ENCODE assay signal across 24 mouse cellular contexts in genomic region chr7:145109471-145109870, GRCm38 (mm10).
DNase-seq lines count a peak whose midpoint lies in the region; ATAC-seq lines count a peak whose summit lies in the region.
"Had no signal": no experiment of that assay in that cellular context is flagged by ENCODE, and none has a peak within 500 bp of the region (broad histone marks: within the 10 kb centered on the region; RNA-seq: fewer than 3 reads in every experiment).

No protein-coding gene starts in this region.

- H3K4me2 ChIP-seq in forebrain, embryonic 14.5 days (ENCODE audit: low read length), result no peak overlapping the region
- H3K4me2 ChIP-seq in hindbrain, embryonic 12.5 days (replicated peaks), result no peak overlapping the region
- no peak overlapping the region for H3K4me2 ChIP-seq in midbrain, embryonic 14.5 days (ENCODE audit: low read length)
- H3K4me2 ChIP-seq: forebrain, embryonic 15.5 days; heart, embryonic 13.5 days; hindbrain, embryonic 14.5 days had no signal

- WGBS in forebrain, embryonic 10.5 days, result 88% methylated on average over 4 of the region's 4 CpGs
- 92% methylated on average over 4 of the region's 4 CpGs for WGBS in forebrain, embryonic 14.5 days
- 89% methylated on average over 4 of the region's 4 CpGs for WGBS in hindbrain, embryonic 10.5 days
- 89% methylated on average over 4 of the region's 4 CpGs for WGBS in hindbrain, embryonic 12.5 days
- WGBS in midbrain, embryonic 10.5 days, result 90% methylated on average over 4 of the region's 4 CpGs
- 93% methylated on average over 4 of the region's 4 CpGs for WGBS in midbrain, embryonic 14.5 days

- H3K27me3 ChIP-seq in forebrain, embryonic 10.5 days (ENCODE audit: poor library complexity, severe bottlenecking), result peaks cover 8% of the 10 kb centered on the region; the same call in 1 of the 2 replicates
- H3K27me3 ChIP-seq in forebrain, embryonic 14.5 days (replicated peaks; ENCODE audit: control insufficient read depth, insufficient read depth, low read length), result no peaks in the 10 kb centered on the region
- H3K27me3 ChIP-seq in hindbrain, embryonic 10.5 days (ENCODE audit: insufficient read depth, poor library complexity, severe bottlenecking), result peaks cover 9% of the 10 kb centered on the region
- no peaks in the 10 kb centered on the region for H3K27me3 ChIP-seq in hindbrain, embryonic 12.5 days
- H3K27me3 ChIP-seq in midbrain, embryonic 10.5 days (ENCODE audit: low read depth, poor library complexity, severe bottlenecking), result no peaks in the 10 kb centered on the region
- H3K27me3 ChIP-seq in midbrain, embryonic 14.5 days (ENCODE audit: control insufficient read depth, insufficient read depth, low read length), result no peaks in the 10 kb centered on the region
- H3K27me3 ChIP-seq: forebrain, embryonic 15.5 days; heart, embryonic 13.5 days had no signal

- ATAC-seq in forebrain, embryonic 14.5 days, result no peak
- ATAC-seq in hindbrain, embryonic 12.5 days (ENCODE audit: low FRiP score), result no peak
- ATAC-seq in midbrain, embryonic 14.5 days (ENCODE audit: low FRiP score, low TSS enrichment), result no peak
- ATAC-seq: activated CD4-positive, CD25-positive, alpha-beta regulatory T cell, adult 4 months; forebrain, embryonic 15.5 days; hindbrain, postnatal 0 days; inflammation-experienced regulatory T-cells, adult 6 months; intestine, embryonic 16.5 days had no signal

- no peaks in the 10 kb centered on the region for H3K36me3 ChIP-seq in forebrain, embryonic 10.5 days (replicated peaks)
- H3K36me3 ChIP-seq in forebrain, embryonic 14.5 days (ENCODE audit: control insufficient read depth, insufficient read depth, low read length), result no peaks in the 10 kb centered on the region
- H3K36me3 ChIP-seq in hindbrain, embryonic 10.5 days, result no peaks in the 10 kb centered on the region
- no peaks in the 10 kb centered on the region for H3K36me3 ChIP-seq in hindbrain, embryonic 12.5 days
- H3K36me3 ChIP-seq in midbrain, embryonic 10.5 days, result no peaks in the 10 kb centered on the region
- no peaks in the 10 kb centered on the region for H3K36me3 ChIP-seq in midbrain, embryonic 14.5 days (ENCODE audit: control insufficient read depth, insufficient read depth, low read length)
- H3K36me3 ChIP-seq: forebrain, embryonic 15.5 days; heart, embryonic 13.5 days had no signal

- peak overlapping the region; percentile 72; the same call in 1 of the 2 replicates for H3K27ac ChIP-seq in forebrain, embryonic 10.5 days
- no peak overlapping the region for H3K27ac ChIP-seq in forebrain, embryonic 14.5 days (ENCODE audit: low read depth, low read length)
- peak overlapping the region; percentile 73 for H3K27ac ChIP-seq in hindbrain, embryonic 10.5 days
- H3K27ac ChIP-seq in hindbrain, embryonic 12.5 days, result no peak overlapping the region
- H3K27ac ChIP-seq in midbrain, embryonic 10.5 days (replicated peaks), result peak overlapping the region; percentile 4; the same call in 1 of the 2 replicates
- no peak overlapping the region for H3K27ac ChIP-seq in midbrain, embryonic 14.5 days (replicated peaks; ENCODE audit: low read depth, low read length)
- H3K27ac ChIP-seq: forebrain, embryonic 15.5 days; hindbrain, embryonic 14.5 days; hindbrain, postnatal 0 days had no signal

- H3K9ac ChIP-seq in forebrain, embryonic 14.5 days (ENCODE audit: low read length), result no peak overlapping the region
- no peak overlapping the region for H3K9ac ChIP-seq in hindbrain, embryonic 12.5 days
- no peak overlapping the region for H3K9ac ChIP-seq in midbrain, embryonic 14.5 days (replicated peaks; ENCODE audit: low read length)
- H3K9ac ChIP-seq: forebrain, embryonic 15.5 days; hindbrain, embryonic 14.5 days had no signal

- no peak overlapping the region for H3K4me3 ChIP-seq in forebrain, embryonic 10.5 days
- no peak overlapping the region for H3K4me3 ChIP-seq in forebrain, embryonic 14.5 days (ENCODE audit: low read depth, low read length)
- no peak overlapping the region for H3K4me3 ChIP-seq in hindbrain, embryonic 10.5 days
- H3K4me3 ChIP-seq in hindbrain, embryonic 12.5 days, result no peak overlapping the region
- H3K4me3 ChIP-seq in midbrain, embryonic 10.5 days, result no peak overlapping the region
- no peak overlapping the region for H3K4me3 ChIP-seq in midbrain, embryonic 14.5 days (replicated peaks; ENCODE audit: low read depth, low read length)
- H3K4me3 ChIP-seq: forebrain, embryonic 15.5 days; heart, embryonic 13.5 days had no signal

- no peaks in the 10 kb centered on the region for H3K9me3 ChIP-seq in forebrain, embryonic 10.5 days
- 0 out of 2 replicates have a peak, but pooled peaks cover 2% of the 10 kb centered on the region for H3K9me3 ChIP-seq in forebrain, embryonic 14.5 days (replicated peaks; ENCODE audit: control insufficient read depth, low read length)
- no peaks in the 10 kb centered on the region for H3K9me3 ChIP-seq in hindbrain, embryonic 10.5 days
- no peaks in the 10 kb centered on the region for H3K9me3 ChIP-seq in hindbrain, embryonic 12.5 days (replicated peaks)
- no peaks in the 10 kb centered on the region for H3K9me3 ChIP-seq in midbrain, embryonic 10.5 days (replicated peaks)
- H3K9me3 ChIP-seq in midbrain, embryonic 14.5 days (ENCODE audit: control insufficient read depth, low read length), result no peaks in the 10 kb centered on the region
- H3K9me3 ChIP-seq: forebrain, embryonic 15.5 days; heart, embryonic 13.5 days had no signal

- no peak for DNase-seq in forebrain, embryonic 10.5 days (ENCODE audit: extremely low spot score, low spot score)
- no peak for DNase-seq in forebrain, embryonic 14.5 days (ENCODE audit: low spot score)
- no peak for DNase-seq in hindbrain, embryonic 10.5 days (ENCODE audit: low spot score)
- DNase-seq in midbrain, embryonic 10.5 days (ENCODE audit: low spot score), result no peak
- DNase-seq in midbrain, embryonic 14.5 days, result no peak
- DNase-seq in urinary bladder, postnatal 14 days (ENCODE audit: low spot score), result no peak
- DNase-seq: adrenal gland, adult 8-10 months; adrenal gland, postnatal 25 days; B cell, adult 2 months; cerebellum, adult 11-12 months; cerebellum, adult 8-10 months; cerebellum, postnatal 10 days; cerebellum, postnatal 36 days; embryo, embryonic 11 days; gastrocnemius, postnatal 10 days; gastrocnemius, postnatal 36 days had no signal

- peaks cover 31% of the 10 kb centered on the region for H3K4me1 ChIP-seq in forebrain, embryonic 10.5 days
- H3K4me1 ChIP-seq in forebrain, embryonic 14.5 days (ENCODE audit: control insufficient read depth, insufficient read depth, low read length), result peaks cover 6% of the 10 kb centered on the region
- H3K4me1 ChIP-seq in hindbrain, embryonic 10.5 days (replicated peaks), result peaks cover 36% of the 10 kb centered on the region
- H3K4me1 ChIP-seq in hindbrain, embryonic 12.5 days, result peaks cover 12% of the 10 kb centered on the region
- H3K4me1 ChIP-seq in midbrain, embryonic 10.5 days, result peaks cover 25% of the 10 kb centered on the region
- 0 out of 2 replicates have a peak, but pooled peaks cover 3% of the 10 kb centered on the region for H3K4me1 ChIP-seq in midbrain, embryonic 14.5 days (ENCODE audit: control insufficient read depth, insufficient read depth, low read length)

Comparison
In these comparisons a context has a peak if more than half of its experiments do, and no peak if none do; other contexts are left out.
1. H3K27ac ChIP-seq: peak in forebrain, embryonic 10.5 days (single experiment), hindbrain, embryonic 10.5 days (single experiment) and midbrain, embryonic 10.5 days (single experiment); none in forebrain, embryonic 14.5 days (single experiment), hindbrain, embryonic 12.5 days (single experiment) and midbrain, embryonic 14.5 days (single experiment).